19 mouse cellular contexts compared by ENCODE assay signal in genomic region chr13:55829018-55829655, GRCm38 (mm10). TPM values are rescaled to one million over a fixed set of nuclear protein-coding genes. Genes with fewer than 3 reads are reported as not detected.
DNase-seq lines count a peak whose midpoint lies in the region; ATAC-seq and TF ChIP-seq lines count a peak whose summit lies in the region.
"Had no signal": no experiment of that assay in that cellular context is flagged by ENCODE, and none has a peak within 500 bp of the region (broad histone marks: within the 10 kb centered on the region; RNA-seq: fewer than 3 reads in every experiment).

No protein-coding gene starts in this region.

- TF ChIP-seq CTCF in heart, adult 2 months (IDR thresholded peaks at IDR 0.05), result no peak
- no peak for TF ChIP-seq CTCF in stomach, postnatal 0 days (IDR thresholded peaks at IDR 0.05; ENCODE audit: low read depth)

- H3K4me2 ChIP-seq in midbrain, embryonic 11.5 days, result no peak overlapping the region
- H3K4me2 ChIP-seq in midbrain, embryonic 16.5 days (ENCODE audit: low read length), result no peak overlapping the region
- peak overlapping the region; percentile 64 for H3K4me2 ChIP-seq in intestine, embryonic 16.5 days (ENCODE audit: low read depth, low read length)
- peak overlapping the region; percentile 81 for H3K4me2 ChIP-seq in stomach, postnatal 0 days (replicated peaks; ENCODE audit: low read depth)

- 3% methylated on average over 12 of the region's 12 CpGs for WGBS in heart, embryonic 10.5 days
- 17% methylated on average over 12 of the region's 12 CpGs for WGBS in heart, adult 2 months
- under 1% methylated on average over 12 of the region's 12 CpGs for WGBS in midbrain, embryonic 11.5 days
- WGBS in midbrain, embryonic 16.5 days, result 2% methylated on average over 12 of the region's 12 CpGs
- WGBS in intestine, embryonic 16.5 days, result 5% methylated on average over 12 of the region's 12 CpGs
- 6% methylated on average over 12 of the region's 12 CpGs for WGBS in stomach, postnatal 0 days

- DNase-seq in heart, embryonic 10.5 days (ENCODE audit: low spot score), result no peak
- DNase-seq in heart, adult 2 months, result no peak
- DNase-seq in midbrain, embryonic 11.5 days (ENCODE audit: low spot score, missing footprints), result peak; percentile 97
- DNase-seq in stomach, postnatal 0 days (ENCODE audit: low spot score), result no peak
- no peak for DNase-seq in thymus, postnatal 4 days
- DNase-seq in right cerebral cortex, adult 2 months (ENCODE audit: low spot score in 2 of 2), result no peak
- DNase-seq: cerebellum, postnatal 36 days; gastrocnemius, postnatal 36 days; kidney, adult 11 months; layer of hippocampus, adult 9-11 months; left cerebral cortex, postnatal 4 days; right cerebral cortex, postnatal 25 days; thymus, adult 2 months had no signal

- no peak for ATAC-seq in midbrain, embryonic 11.5 days (ENCODE audit: low FRiP score)
- no peak for ATAC-seq in midbrain, embryonic 16.5 days
- ATAC-seq in intestine, embryonic 16.5 days, result no peak
- no peak for ATAC-seq in stomach, postnatal 0 days (ENCODE audit: low FRiP score, low TSS enrichment)
- ATAC-seq: forebrain, embryonic 14.5 days had no signal

- no peaks in the 10 kb centered on the region for H3K9me3 ChIP-seq in heart, embryonic 10.5 days
- H3K9me3 ChIP-seq in midbrain, embryonic 11.5 days (ENCODE audit: control insufficient read depth, low read length), result no peaks in the 10 kb centered on the region
- no peaks in the 10 kb centered on the region for H3K9me3 ChIP-seq in midbrain, embryonic 16.5 days (replicated peaks; ENCODE audit: control insufficient read depth, low read length, poor library complexity, severe bottlenecking)
- H3K9me3 ChIP-seq in intestine, embryonic 16.5 days (ENCODE audit: control insufficient read depth, low read length), result no peaks in the 10 kb centered on the region
- no peaks in the 10 kb centered on the region for H3K9me3 ChIP-seq in stomach, postnatal 0 days (ENCODE audit: control insufficient read depth, low read length)

- TF ChIP-seq EP300 in heart, adult 2 months (IDR thresholded peaks at IDR 0.05; ENCODE audit: insufficient read depth, low read depth, low read length), result no peak
- TF ChIP-seq EP300 in stomach, postnatal 0 days (optimal IDR thresholded peaks at IDR 0.05), result no peak

- intact Hi-C loops in heart, adult 2 months (cut with DNase I), result no loop called here

- H3K36me3 ChIP-seq in heart, embryonic 10.5 days, result no peaks in the 10 kb centered on the region
- no peaks in the 10 kb centered on the region for H3K36me3 ChIP-seq in heart, adult 2 months (ENCODE audit: control insufficient read depth, insufficient read depth, low read length)
- H3K36me3 ChIP-seq in midbrain, embryonic 11.5 days (ENCODE audit: control insufficient read depth, insufficient read depth, low read length), result no peaks in the 10 kb centered on the region
- H3K36me3 ChIP-seq in midbrain, embryonic 16.5 days (ENCODE audit: control insufficient read depth, insufficient read depth, low read length), result no peaks in the 10 kb centered on the region
- peaks cover 3% of the 10 kb centered on the region; the same call in 1 of the 2 replicates for H3K36me3 ChIP-seq in intestine, embryonic 16.5 days (ENCODE audit: control insufficient read depth, insufficient read depth, low read length)
- peaks cover 6% of the 10 kb centered on the region for H3K36me3 ChIP-seq in stomach, postnatal 0 days (ENCODE audit: control insufficient read depth, insufficient read depth, low read length)

- peaks cover 94% of the 10 kb centered on the region for H3K27me3 ChIP-seq in heart, embryonic 10.5 days (ENCODE audit: insufficient read depth, poor library complexity, severe bottlenecking)
- H3K27me3 ChIP-seq in heart, adult 2 months (ENCODE audit: control insufficient read depth, insufficient read depth, low read length), result peaks cover 65% of the 10 kb centered on the region
- peaks cover 93% of the 10 kb centered on the region for H3K27me3 ChIP-seq in midbrain, embryonic 11.5 days (ENCODE audit: control insufficient read depth, insufficient read depth, low read length)
- H3K27me3 ChIP-seq in midbrain, embryonic 16.5 days (ENCODE audit: control insufficient read depth, insufficient read depth, low read depth, low read length), result peaks cover 59% of the 10 kb centered on the region
- peaks cover 60% of the 10 kb centered on the region for H3K27me3 ChIP-seq in intestine, embryonic 16.5 days (replicated peaks; ENCODE audit: control insufficient read depth, insufficient read depth, low read length)
- 0 out of 2 replicates have a peak, but pooled peaks cover 3% of the 10 kb centered on the region for H3K27me3 ChIP-seq in stomach, postnatal 0 days (ENCODE audit: control insufficient read depth, insufficient read depth, low read length)

- peak overlapping the region; percentile 38; the same call in 1 of the 2 replicates for H3K4me3 ChIP-seq in heart, embryonic 10.5 days
- H3K4me3 ChIP-seq in heart, adult 2 months, result no peak overlapping the region
- H3K4me3 ChIP-seq in midbrain, embryonic 11.5 days (ENCODE audit: low read depth, low read length), result no peak overlapping the region
- H3K4me3 ChIP-seq in midbrain, embryonic 16.5 days (ENCODE audit: low read depth, low read length), result no peak overlapping the region
- H3K4me3 ChIP-seq in intestine, embryonic 16.5 days (ENCODE audit: low read length), result peak overlapping the region; percentile 49
- peak overlapping the region; percentile 87 for H3K4me3 ChIP-seq in stomach, postnatal 0 days (ENCODE audit: low read depth, low read length)

- no peak overlapping the region for H3K9ac ChIP-seq in heart, adult 2 months (ENCODE audit: low read depth, low read length)
- no peak overlapping the region for H3K9ac ChIP-seq in midbrain, embryonic 11.5 days (ENCODE audit: low read length)
- H3K9ac ChIP-seq in midbrain, embryonic 16.5 days (ENCODE audit: low read depth, low read length), result no peak overlapping the region
- peak overlapping the region; percentile 70 for H3K9ac ChIP-seq in intestine, embryonic 16.5 days (ENCODE audit: low read depth, low read length)
- H3K9ac ChIP-seq in stomach, postnatal 0 days (ENCODE audit: low read length), result peak overlapping the region; percentile 98

- no peak for TF ChIP-seq POLR2A in heart, adult 2 months (IDR thresholded peaks at IDR 0.05; ENCODE audit: insufficient read depth, low read depth, low read length)

- peaks cover 44% of the 10 kb centered on the region for H3K4me1 ChIP-seq in heart, embryonic 10.5 days
- H3K4me1 ChIP-seq in heart, adult 2 months (ENCODE audit: control insufficient read depth, insufficient read depth, low read length), result 0 out of 2 replicates have a peak, but pooled peaks cover 1% of the 10 kb centered on the region
- peaks cover 15% of the 10 kb centered on the region for H3K4me1 ChIP-seq in midbrain, embryonic 11.5 days (ENCODE audit: control insufficient read depth, insufficient read depth, low read length)
- peaks cover 9% of the 10 kb centered on the region for H3K4me1 ChIP-seq in midbrain, embryonic 16.5 days (ENCODE audit: control insufficient read depth, insufficient read depth, low read length)
- 0 out of 2 replicates have a peak, but pooled peaks cover 8% of the 10 kb centered on the region for H3K4me1 ChIP-seq in intestine, embryonic 16.5 days (ENCODE audit: control insufficient read depth, insufficient read depth, low read length)
- peaks cover 9% of the 10 kb centered on the region; the same call in 1 of the 2 replicates for H3K4me1 ChIP-seq in stomach, postnatal 0 days (replicated peaks; ENCODE audit: control insufficient read depth, insufficient read depth)

- H3K79me2 ChIP-seq in heart, adult 2 months (replicated peaks; ENCODE audit: control insufficient read depth, insufficient read depth, low read length), result no peaks in the 10 kb centered on the region

- H3K27ac ChIP-seq in heart, embryonic 10.5 days, result no peak overlapping the region
- H3K27ac ChIP-seq in heart, adult 2 months, result no peak overlapping the region
- H3K27ac ChIP-seq in midbrain, embryonic 11.5 days (ENCODE audit: low read depth, low read length), result no peak overlapping the region
- H3K27ac ChIP-seq in midbrain, embryonic 16.5 days (ENCODE audit: low read length), result no peak overlapping the region
- peak overlapping the region; percentile 45; the same call in 1 of the 2 replicates for H3K27ac ChIP-seq in intestine, embryonic 16.5 days (ENCODE audit: low read length)
- H3K27ac ChIP-seq in stomach, postnatal 0 days (replicated peaks), result peak overlapping the region; percentile 89

RNA-seq across cellular contexts. Expression of gene Pitx1, which starts 6.9 kb away (rescaled TPM):
- polyA plus RNA-seq in heart, embryonic 10.5 days (2016; fragmentation: Nextera tagmentation; extraction: Ambion mirVana), result 0.53 and 3.8 TPM in 2 replicates
- total RNA-seq in heart, adult 2 months (2021), result not detected
- polyA plus RNA-seq in heart, adult 2 months (2012; rRNA removed), result 0.06 TPM in 1 of 2 replicates, not detected in the other
- 0.25 and 0.88 TPM in 2 replicates for polyA plus RNA-seq in midbrain, embryonic 11.5 days (2014; fragmentation: Nextera tagmentation; extraction: Ambion mirVana)
- 1.0 and 1.4 TPM in 2 replicates for polyA plus RNA-seq in midbrain, embryonic 16.5 days (2015; fragmentation: Nextera tagmentation; extraction: Ambion mirVana)
- polyA plus RNA-seq in intestine, embryonic 16.5 days (2015; fragmentation: Nextera tagmentation; extraction: Ambion mirVana), result 9.0 and 9.1 TPM in 2 replicates
- polyA plus RNA-seq in stomach, postnatal 0 days (2015; fragmentation: Nextera tagmentation; extraction: Ambion mirVana), result 193 and 214 TPM in 2 replicates
- total RNA-seq: left cerebral cortex, postnatal 4 days; monocyte, adult 5-6 weeks had no signal
- polyA plus RNA-seq: C2C12; forebrain, embryonic 14.5 days; heart, postnatal 0 days had no signal

RNA-seq across cellular contexts. Expression of gene Catsper3, which starts 44.8 kb away (rescaled TPM):
- polyA plus RNA-seq in heart, embryonic 10.5 days (2016; fragmentation: Nextera tagmentation; extraction: Ambion mirVana), result 0.10 TPM in 1 of 2 replicates, not detected in the other
- total RNA-seq in heart, adult 2 months (2021), result under 1 TPM in 1 of 2 experiments, not detected in 1; 0.23 TPM
- polyA plus RNA-seq in heart, adult 2 months (2012; rRNA removed), result 0.12 TPM in 1 of 2 replicates, not detected in the other
- not detected in 2 replicates for polyA plus RNA-seq in midbrain, embryonic 11.5 days (2014; fragmentation: Nextera tagmentation; extraction: Ambion mirVana)
- 0.19 TPM in 1 of 2 replicates, not detected in the other for polyA plus RNA-seq in midbrain, embryonic 16.5 days (2015; fragmentation: Nextera tagmentation; extraction: Ambion mirVana)
- 0.13 TPM in 1 of 2 replicates, not detected in the other for polyA plus RNA-seq in intestine, embryonic 16.5 days (2015; fragmentation: Nextera tagmentation; extraction: Ambion mirVana)
- polyA plus RNA-seq in stomach, postnatal 0 days (2015; fragmentation: Nextera tagmentation; extraction: Ambion mirVana), result 0.07 and 0.13 TPM in 2 replicates
- total RNA-seq: monocyte, adult 5-6 weeks had no signal
- polyA plus RNA-seq: forebrain, embryonic 14.5 days; thymus, adult 2 months had no signal

Comparison
In these comparisons a context has a peak if more than half of its experiments do, and no peak if none do; other contexts are left out.
1. H3K4me3 ChIP-seq: peak in heart, embryonic 10.5 days (single experiment), intestine, embryonic 16.5 days (single experiment) and stomach, postnatal 0 days (single experiment); none in heart, adult 2 months (single experiment), midbrain, embryonic 11.5 days (single experiment) and midbrain, embryonic 16.5 days (single experiment).
2. H3K27ac ChIP-seq: peak in intestine, embryonic 16.5 days (single experiment) and stomach, postnatal 0 days (single experiment); none in heart, embryonic 10.5 days (single experiment), heart, adult 2 months (single experiment), midbrain, embryonic 11.5 days (single experiment) and midbrain, embryonic 16.5 days (single experiment).
3. H3K9ac ChIP-seq: peak in intestine, embryonic 16.5 days (single experiment) and stomach, postnatal 0 days (single experiment); none in heart, adult 2 months (single experiment), midbrain, embryonic 11.5 days (single experiment) and midbrain, embryonic 16.5 days (single experiment).
4. H3K4me2 ChIP-seq: peak in intestine, embryonic 16.5 days (single experiment) and stomach, postnatal 0 days (single experiment); none in midbrain, embryonic 11.5 days (single experiment) and midbrain, embryonic 16.5 days (single experiment).
5. RNA of gene Pitx1, which starts 6.9 kb away (polyA plus RNA-seq): 193 to 214 TPM in stomach, postnatal 0 days; 9.0 to 9.1 TPM in intestine, embryonic 16.5 days, 0.53 to 3.8 TPM in heart, embryonic 10.5 days, 1.0 to 1.4 TPM in midbrain, embryonic 16.5 days, 0.25 to 0.88 TPM in midbrain, embryonic 11.5 days and 0.06 TPM in heart, adult 2 months; every median in the first group is over 10 times any median in the second.